In the genomic region with DNA sequence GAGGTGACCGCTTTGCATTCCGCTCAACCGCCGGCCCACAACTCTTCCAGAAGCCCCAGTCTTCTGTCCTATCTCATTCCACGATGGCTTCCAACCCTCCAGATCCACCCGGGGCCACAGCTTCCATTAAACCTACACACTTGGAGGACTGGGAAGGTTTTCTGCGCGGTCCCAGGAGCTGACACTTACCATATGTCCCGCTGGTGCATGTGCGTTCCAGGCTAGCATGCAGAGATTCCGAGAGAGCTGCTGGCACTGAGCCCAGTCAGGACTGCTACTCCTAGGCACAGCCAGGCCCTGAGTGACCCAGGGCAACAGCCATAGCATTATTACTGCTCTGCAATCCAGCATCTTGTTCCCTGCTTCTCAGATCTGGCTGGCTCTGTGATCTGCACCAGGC, we compare ENCODE assay signal across 9 mouse cellular contexts. TPM values are rescaled to one million over a fixed set of nuclear protein-coding genes. Genes with fewer than 3 reads are reported as not detected.
A peak's percentile ranks its signal among the peaks of the same experiment; 100 is the strongest.
DNase-seq lines count a peak whose midpoint lies in the region; ATAC-seq lines count a peak whose summit lies in the region.
"Had no signal": no experiment of that assay in that cellular context is flagged by ENCODE, and none has a peak within 500 bp of the region (broad histone marks: within the 10 kb centered on the region; RNA-seq: fewer than 3 reads in every experiment).

No protein-coding gene starts in this region.

- peak overlapping the region; percentile 60; the same call in 1 of the 2 replicates for H3K27ac ChIP-seq in limb, embryonic 12.5 days
- no peak overlapping the region for H3K27ac ChIP-seq in limb, embryonic 10.5 days
- peak overlapping the region; percentile 81 to 86 for H3K27ac ChIP-seq in heart, embryonic 14.5 days (replicated peaks in 1 of 2; ENCODE audit: control insufficient read depth in 1 of 2, insufficient read depth in 1 of 2, low read depth in 2 of 2, low read length in 2 of 2)
- H3K27ac ChIP-seq in forebrain, embryonic 16.5 days (ENCODE audit: low read length) = no peak overlapping the region
- H3K27ac ChIP-seq: macrophage had no signal

- no peaks in the 10 kb centered on the region for H3K27me3 ChIP-seq in limb, embryonic 12.5 days
- H3K27me3 ChIP-seq in limb, embryonic 10.5 days (ENCODE audit: low read depth, poor library complexity, severe bottlenecking) = no peaks in the 10 kb centered on the region
- no peaks in the 10 kb centered on the region for H3K27me3 ChIP-seq in heart, embryonic 14.5 days (ENCODE audit: control insufficient read depth, insufficient read depth, low read length)
- no peaks in the 10 kb centered on the region for H3K27me3 ChIP-seq in forebrain, embryonic 16.5 days (replicated peaks; ENCODE audit: control insufficient read depth, insufficient read depth, low read length)

- intact Hi-C loops in gastrocnemius, postnatal 14 days (cut with DNase I; ENCODE audit: low total_unique reads) = no loop called here

- H3K36me3 ChIP-seq in limb, embryonic 12.5 days = peaks cover 5% of the 10 kb centered on the region; the same call in 1 of the 2 replicates
- H3K36me3 ChIP-seq in limb, embryonic 10.5 days = 0 out of 2 replicates have a peak, but pooled peaks cover under 1% of the 10 kb centered on the region
- H3K36me3 ChIP-seq in heart, embryonic 14.5 days (ENCODE audit: control insufficient read depth, insufficient read depth, low read length) = peaks cover 4% of the 10 kb centered on the region; the same call in 1 of the 2 replicates
- no peaks in the 10 kb centered on the region for H3K36me3 ChIP-seq in forebrain, embryonic 16.5 days (ENCODE audit: control insufficient read depth, insufficient read depth)

- no peak overlapping the region for H3K4me3 ChIP-seq in limb, embryonic 12.5 days (replicated peaks)
- H3K4me3 ChIP-seq in limb, embryonic 10.5 days = no peak overlapping the region
- H3K4me3 ChIP-seq in heart, embryonic 14.5 days (ENCODE audit: control insufficient read depth in 1 of 2, insufficient read depth in 1 of 2, low read depth in 1 of 2, low read length in 2 of 2) = 0 out of 4 replicates have a peak overlapping the region, but pooled peaks of 1 of the 2 experiments have one; percentile 7
- no peak overlapping the region for H3K4me3 ChIP-seq in forebrain, embryonic 16.5 days (replicated peaks; ENCODE audit: low read length)

- peaks cover 11% of the 10 kb centered on the region for H3K4me1 ChIP-seq in limb, embryonic 12.5 days (replicated peaks)
- H3K4me1 ChIP-seq in limb, embryonic 10.5 days = peaks cover 6% of the 10 kb centered on the region
- H3K4me1 ChIP-seq in heart, embryonic 14.5 days (ENCODE audit: control insufficient read depth in 2 of 2, insufficient read depth in 2 of 2, low read length in 2 of 2) = peaks cover 23 to 27% of the 10 kb centered on the region in 2 experiments
- H3K4me1 ChIP-seq in forebrain, embryonic 16.5 days (replicated peaks; ENCODE audit: control insufficient read depth, insufficient read depth, low read length) = peaks cover 7% of the 10 kb centered on the region

- H3K9ac ChIP-seq in limb, embryonic 12.5 days (replicated peaks) = no peak overlapping the region
- peak overlapping the region; percentile 14 for H3K9ac ChIP-seq in heart, embryonic 14.5 days (ENCODE audit: low read length)
- no peak overlapping the region for H3K9ac ChIP-seq in forebrain, embryonic 16.5 days (replicated peaks; ENCODE audit: low read depth, low read length)

- WGBS in limb, embryonic 12.5 days = 71% methylated on average over 11 of the region's 11 CpGs
- 85% methylated on average over 11 of the region's 11 CpGs for WGBS in limb, embryonic 10.5 days
- WGBS in heart, embryonic 14.5 days = 38% methylated on average over 11 of the region's 11 CpGs
- 76% methylated on average over 11 of the region's 11 CpGs for WGBS in forebrain, embryonic 16.5 days

- H3K9me3 ChIP-seq in limb, embryonic 12.5 days = no peaks in the 10 kb centered on the region
- H3K9me3 ChIP-seq in limb, embryonic 10.5 days (replicated peaks) = no peaks in the 10 kb centered on the region
- H3K9me3 ChIP-seq in heart, embryonic 14.5 days (ENCODE audit: control insufficient read depth, low read length) = no peaks in the 10 kb centered on the region
- H3K9me3 ChIP-seq in forebrain, embryonic 16.5 days (ENCODE audit: control insufficient read depth, low read length) = no peaks in the 10 kb centered on the region

- no peak for DNase-seq in limb, embryonic 10.5 days (ENCODE audit: low spot score)
- peak; percentile 63 for DNase-seq in cerebellum, adult 11 months
- DNase-seq in gastrocnemius, postnatal 14 days = no peak
- DNase-seq: right cerebral cortex, postnatal 4 days had no signal

- no peak for ATAC-seq in limb, embryonic 12.5 days (ENCODE audit: insufficient number of reproducible peaks, insufficient read depth, low FRiP score, low TSS enrichment, low read depth)
- peak; percentile 84 for ATAC-seq in heart, embryonic 14.5 days (ENCODE audit: insufficient number of reproducible peaks, insufficient read depth, low FRiP score, low read depth)
- 0 out of 2 replicates have a peak, but pooled peaks have one; percentile 21 for ATAC-seq in monocyte, adult 5-6 weeks (replicated peaks; ENCODE audit: insufficient number of reproducible peaks, low FRiP score, low TSS enrichment, poor library complexity, severe bottlenecking)
- no peak for ATAC-seq in forebrain, embryonic 16.5 days

- no peak overlapping the region for H3K4me2 ChIP-seq in limb, embryonic 12.5 days
- H3K4me2 ChIP-seq in heart, embryonic 14.5 days (ENCODE audit: low read length) = peak overlapping the region; percentile 48
- H3K4me2 ChIP-seq in forebrain, embryonic 16.5 days (ENCODE audit: low read length) = no peak overlapping the region

RNA-seq across cellular contexts. Expression of a gene that starts 0.9 kb away (rescaled TPM):
- 0.20 TPM in 2 replicates for polyA plus RNA-seq in limb, embryonic 12.5 days (2016; fragmentation: Nextera tagmentation; extraction: Ambion mirVana)
- not detected in 2 replicates for polyA plus RNA-seq in limb, embryonic 10.5 days (2016; fragmentation: Nextera tagmentation; extraction: Ambion mirVana)
- 3.3 and 4.3 TPM in 2 replicates for polyA plus RNA-seq in heart, embryonic 14.5 days (2014; fragmentation: Nextera tagmentation; extraction: Ambion mirVana)
- not detected in 3 replicates for total RNA-seq in monocyte, adult 5-6 weeks (2017)
- 0.39 TPM in 1 of 2 replicates, not detected in the other for polyA plus RNA-seq in forebrain, embryonic 16.5 days (2015; fragmentation: Nextera tagmentation; extraction: Ambion mirVana)
- not detected for total RNA-seq in gastrocnemius, postnatal 14 days (2021)

RNA-seq across cellular contexts. Expression of a gene that starts 5.5 kb away (rescaled TPM):
- polyA plus RNA-seq in limb, embryonic 12.5 days (2016; fragmentation: Nextera tagmentation; extraction: Ambion mirVana) = 42.3 and 42.5 TPM in 2 replicates
- polyA plus RNA-seq in limb, embryonic 10.5 days (2016; fragmentation: Nextera tagmentation; extraction: Ambion mirVana) = 37.2 and 41.8 TPM in 2 replicates
- polyA plus RNA-seq in heart, embryonic 14.5 days (2014; fragmentation: Nextera tagmentation; extraction: Ambion mirVana) = 28.8 and 29.6 TPM in 2 replicates
- total RNA-seq in monocyte, adult 5-6 weeks (2017) = 12.1 to 21.8 TPM (median 14.6 TPM) in 3 replicates
- 27.8 and 28.5 TPM in 2 replicates for polyA plus RNA-seq in forebrain, embryonic 16.5 days (2015; fragmentation: Nextera tagmentation; extraction: Ambion mirVana)
- total RNA-seq in gastrocnemius, postnatal 14 days (2021) = 1 to 10 TPM; 7.4 to 8.2 TPM

RNA-seq across cellular contexts. Expression of a gene that starts 24.6 kb away (rescaled TPM):
- 351 and 359 TPM in 2 replicates for polyA plus RNA-seq in limb, embryonic 12.5 days (2016; fragmentation: Nextera tagmentation; extraction: Ambion mirVana)
- 313 and 334 TPM in 2 replicates for polyA plus RNA-seq in limb, embryonic 10.5 days (2016; fragmentation: Nextera tagmentation; extraction: Ambion mirVana)
- polyA plus RNA-seq in heart, embryonic 14.5 days (2014; fragmentation: Nextera tagmentation; extraction: Ambion mirVana) = 213 and 243 TPM in 2 replicates
- total RNA-seq in monocyte, adult 5-6 weeks (2017) = 31.0 to 45.3 TPM (median 42.6 TPM) in 3 replicates
- 190 and 195 TPM in 2 replicates for polyA plus RNA-seq in forebrain, embryonic 16.5 days (2015; fragmentation: Nextera tagmentation; extraction: Ambion mirVana)
- 10 to 100 TPM; 47.2 to 55.8 TPM for total RNA-seq in gastrocnemius, postnatal 14 days (2021)

RNA-seq across cellular contexts. Expression of a gene that starts 27.3 kb away (rescaled TPM):
- 17.1 and 17.6 TPM in 2 replicates for polyA plus RNA-seq in limb, embryonic 12.5 days (2016; fragmentation: Nextera tagmentation; extraction: Ambion mirVana)
- 9.3 and 11.5 TPM in 2 replicates for polyA plus RNA-seq in limb, embryonic 10.5 days (2016; fragmentation: Nextera tagmentation; extraction: Ambion mirVana)
- 10.0 and 10.9 TPM in 2 replicates for polyA plus RNA-seq in heart, embryonic 14.5 days (2014; fragmentation: Nextera tagmentation; extraction: Ambion mirVana)
- total RNA-seq in monocyte, adult 5-6 weeks (2017) = 17.5 to 30.8 TPM (median 30.3 TPM) in 3 replicates
- 18.7 and 23.3 TPM in 2 replicates for polyA plus RNA-seq in forebrain, embryonic 16.5 days (2015; fragmentation: Nextera tagmentation; extraction: Ambion mirVana)
- 1 to 10 TPM; 3.6 to 4.5 TPM for total RNA-seq in gastrocnemius, postnatal 14 days (2021)

RNA-seq across cellular contexts. Expression of a gene that starts 29.2 kb away (rescaled TPM):
- not detected in 2 replicates for polyA plus RNA-seq in limb, embryonic 12.5 days (2016; fragmentation: Nextera tagmentation; extraction: Ambion mirVana)
- not detected in 2 replicates for polyA plus RNA-seq in limb, embryonic 10.5 days (2016; fragmentation: Nextera tagmentation; extraction: Ambion mirVana)
- not detected in 2 replicates for polyA plus RNA-seq in heart, embryonic 14.5 days (2014; fragmentation: Nextera tagmentation; extraction: Ambion mirVana)
- total RNA-seq in monocyte, adult 5-6 weeks (2017) = 0.39 TPM in 1 of 3 replicates, not detected in the others
- polyA plus RNA-seq in forebrain, embryonic 16.5 days (2015; fragmentation: Nextera tagmentation; extraction: Ambion mirVana) = not detected in 2 replicates
- total RNA-seq in gastrocnemius, postnatal 14 days (2021) = not detected

Comparison
In these comparisons a context has a peak if more than half of its experiments do, and no peak if none do; other contexts are left out.
1. H3K27ac ChIP-seq: peak in limb, embryonic 12.5 days (single experiment) and heart, embryonic 14.5 days (2 of 2); none in limb, embryonic 10.5 days (single experiment) and forebrain, embryonic 16.5 days (single experiment).
2. ATAC-seq: peak in heart, embryonic 14.5 days (single experiment) and monocyte, adult 5-6 weeks (single experiment); none in limb, embryonic 12.5 days (single experiment) and forebrain, embryonic 16.5 days (single experiment).